Mouse (Mus musculus): ENCODE results near the gene Gatd1. TPM values are rescaled to one million over a fixed set of nuclear protein-coding genes. Genes with fewer than 3 reads are reported as not detected.
A peak's percentile ranks its signal among the peaks of the same experiment; 100 is the strongest.

Gatd1 gene
- total RNA-seq, 2 experiments from 2014 or later: 6.3 to 6.7 TPM

GRCm38 (mm10) chr7:141394158-141394557 lies 19.8 kb downstream of the Gatd1 start:
- DNase-seq: no peak
- intact Hi-C loops (cut with DNase I): no loop called here

GRCm38 (mm10) chr7:141392552-141393222 lies 21.2 kb downstream of the Gatd1 start:
- intact Hi-C loops (cut with DNase I): no loop called here
- DNase-seq: no peak

GRCm38 (mm10) chr7:141391625-141392551 lies 22.0 kb downstream of the Gatd1 start, which contains the start of gene Taldo1:
Gene Taldo1 (plus strand): TSS chr7:141392199.
- DNase-seq: peak; percentile 95 to 96
- intact Hi-C loops (cut with DNase I): no loop called here

GRCm38 (mm10) chr7:141390326-141391259 lies 23.3 kb downstream of the Gatd1 start:
- DNase-seq: no peak
- intact Hi-C loops (cut with DNase I): no loop called here

GRCm38 (mm10) chr7:141388487-141389109 lies 25.3 kb downstream of the Gatd1 start:
- DNase-seq: no peak
- intact Hi-C loops (cut with DNase I): no loop called here

- DNase-seq: no peak
- intact Hi-C loops (cut with DNase I): no loop called here
These were observed 26.0 kb downstream of the Gatd1 start for GRCm38 (mm10) chr7:141387807-141388486.

GRCm38 (mm10) chr7:141381068-141381835 lies 32.7 kb downstream of the Gatd1 start:
- no peak for DNase-seq
- intact Hi-C loops (cut with DNase I): no loop called here

- peak in 1 of 2 experiments; percentile 9 for DNase-seq
- intact Hi-C loops (cut with DNase I): no loop called here
These were observed 34.4 kb downstream of the Gatd1 start for GRCm38 (mm10) chr7:141379584-141379983.

GRCm38 (mm10) chr7:141374399-141374798 lies 39.5 kb downstream of the Gatd1 start:
- intact Hi-C loops (cut with DNase I): no loop called here
- DNase-seq: no peak

GRCm38 (mm10) chr7:141373611-141374010 lies 40.3 kb downstream of the Gatd1 start:
- intact Hi-C loops (cut with DNase I): no loop called here
- no peak for DNase-seq

GRCm38 (mm10) chr7:141371942-141372595 lies 41.9 kb downstream of the Gatd1 start:
- intact Hi-C loops (cut with DNase I): no loop called here
- DNase-seq: no peak

GRCm38 (mm10) chr7:141369918-141370317 lies 44.0 kb downstream of the Gatd1 start:
- intact Hi-C loops (cut with DNase I): no loop called here
- no peak for DNase-seq

GRCm38 (mm10) chr7:141367358-141367757 lies 46.6 kb downstream of the Gatd1 start:
- intact Hi-C loops (cut with DNase I): no loop called here
- DNase-seq: no peak

GRCm38 (mm10) chr7:141365049-141365445 lies 48.9 kb downstream of the Gatd1 start:
- intact Hi-C loops (cut with DNase I): no loop called here
- no peak for DNase-seq

- no peak for DNase-seq
- intact Hi-C loops (cut with DNase I): loop anchor here (1.0 kb wide), 1 partner anchor 99 kb away; no protein-coding TSS in a partner anchor
These were observed 49.4 kb downstream of the Gatd1 start for GRCm38 (mm10) chr7:141364349-141365048.

- intact Hi-C loops (cut with DNase I): loop anchor here (1.0 kb wide), 1 partner anchor 98 kb away; no protein-coding TSS in a partner anchor
- DNase-seq: no peak
These were observed 50.2 kb downstream of the Gatd1 start for GRCm38 (mm10) chr7:141363752-141364125.

- intact Hi-C loops (cut with DNase I): no loop called here
- DNase-seq: peak in 1 of 2 experiments; percentile 21
These were observed 50.7 kb downstream of the Gatd1 start for GRCm38 (mm10) chr7:141363106-141363751.
